Mouse (Mus musculus): ENCODE measurements around the gene Lrrc29.
"Not testable (repeated sequence)": the region's sequence is repeated elsewhere in the genome, so short reads cannot be mapped to it uniquely, and the experiment has no call there.

GRCm38 (mm10) chr8:105291802-105292201 is 34.3 kb downstream of the Lrrc29 start:
- TF ChIP-seq CTCF (conservative IDR thresholded peaks at IDR 0.05; ENCODE audit: low read length); NANOG (IDR thresholded peaks at IDR 0.05; ENCODE audit: borderline replicate concordance, low read length): not testable (repeated sequence)

All from E14TG2a.4 (cell line).